Mouse (Mus musculus): ENCODE data around the gene Allc.
A peak's percentile ranks its signal among the peaks of the same experiment; 100 is the strongest.

Gene Allc

GRCm38 (mm10) chr12:28579132-28579531, 3.2 kb downstream of the Allc start:
- peak; percentile 55 for DNase-seq (ENCODE audit: low spot score)

GRCm38 (mm10) chr12:28578147-28578546, 4.2 kb downstream of the Allc start:
- no peak for DNase-seq (ENCODE audit: low spot score)

- DNase-seq (ENCODE audit: low spot score): no peak
These were observed 6.8 kb downstream of the Allc start for GRCm38 (mm10) chr12:28575366-28576070.

GRCm38 (mm10) chr12:28572241-28572640, 10.1 kb downstream of the Allc start:
- DNase-seq (ENCODE audit: low spot score): no peak

- DNase-seq (ENCODE audit: low spot score): no peak
These were observed 30.0 kb downstream of the Allc start, which contains the start of gene Dcdc2c for GRCm38 (mm10) chr12:28552299-28552698. TSS of gene Dcdc2c (minus strand) at chr12:28552399.

- DNase-seq (ENCODE audit: low spot score): no peak
These were observed 30.5 kb downstream of the Allc start for GRCm38 (mm10) chr12:28551775-28552174.

- DNase-seq (ENCODE audit: low spot score): no peak
These were observed 33.4 kb downstream of the Allc start for GRCm38 (mm10) chr12:28548887-28549286.

- no peak for DNase-seq (ENCODE audit: low spot score)
These were observed 68.0 kb downstream of the Allc start for GRCm38 (mm10) chr12:28514264-28514775.

- DNase-seq (ENCODE audit: low spot score): peak; percentile 19
These were observed 72.5 kb downstream of the Allc start for GRCm38 (mm10) chr12:28509699-28510280.

Data from embryo, embryonic 10 days (tissue).